Mouse (Mus musculus) midbrain, embryonic 16.5 days (tissue): ENCODE measurements around the gene Gm20431. TPM values are rescaled to one million over a fixed set of nuclear protein-coding genes. Genes with fewer than 3 reads are reported as not detected.

Experiments used
- ATAC-seq: fragments of 200-750 bp; cut with Nextera tagmentation; 2 replicates; pipeline ENCODE4 v1.8.0; 2017; ENCODE audit warnings: moderate TSS enrichment
- H3K27ac ChIP-seq: fragments of 300-500 bp; sonication (generic); 2 replicates; pipeline ENCODE4 v1.5.1; 2014; ENCODE audit warnings: mild to moderate bottlenecking, low read length, mixed read lengths
- H3K27me3 ChIP-seq: fragments of 300-500 bp; sonication (generic); 2 replicates; pipeline ENCODE4 v1.6.1; 2014; ENCODE audit warnings: low read depth, low read length, mixed read lengths; ENCODE audit not compliant: control insufficient read depth, insufficient read depth
- H3K36me3 ChIP-seq: fragments of 300-500 bp; sonication (generic); 2 replicates; pipeline ENCODE4 v1.6.1; 2014; ENCODE audit warnings: mild to moderate bottlenecking, low read length, moderate library complexity, mixed read lengths; ENCODE audit not compliant: control insufficient read depth, insufficient read depth
- H3K4me1 ChIP-seq: fragments of 300-500 bp; sonication (generic); 2 replicates; pipeline ENCODE4 v1.6.1; 2014; ENCODE audit warnings: mild to moderate bottlenecking, low read length, mixed read lengths; ENCODE audit not compliant: control insufficient read depth, insufficient read depth
- H3K4me2 ChIP-seq: fragments of 300-500 bp; sonication (generic); 2 replicates; pipeline ENCODE4 v1.6.1; 2014; ENCODE audit warnings: mild to moderate bottlenecking, low read length, mixed read lengths
- H3K4me3 ChIP-seq: fragments of 300-500 bp; sonication (generic); 2 replicates; pipeline ENCODE4 v1.5.1; 2014; ENCODE audit warnings: low read depth, mild to moderate bottlenecking, low read length, moderate library complexity, mixed read lengths
- H3K9ac ChIP-seq: fragments of 300-500 bp; sonication (generic); 2 replicates; pipeline ENCODE4 v1.6.1; 2014; ENCODE audit warnings: low read depth, low read length, mixed read lengths
- H3K9me3 ChIP-seq: fragments of 300-500 bp; sonication (generic); replicated peaks from 2 replicates; pipeline ENCODE4 v1.6.1; 2014; ENCODE audit warnings: mild to moderate bottlenecking, low read length, mixed read lengths; ENCODE audit not compliant: control insufficient read depth, poor library complexity, severe bottlenecking
- WGBS: fragments of 180-500 bp; shearing (Covaris S2); extraction: QIAGEN DNeasy Blood & Tissue Kit; methylation state at CpG from one replicate; pipeline ENCODE4 v1.1.7; 2014; 5-methylcytosine and 5-hydroxymethylcytosine counted together
- polyA plus RNA-seq: library from polyadenylated mRNA; unstranded; fragments of >200 nt; fragmentation: Nextera tagmentation; extraction: Ambion mirVana; gene quantifications from 2 replicates; pipeline ENCODE4 v1.2.1, GENCODE M21; 2015

Gene Gm20431
- polyA plus RNA-seq, 1 experiment from 2014 or later: 9.2 TPM

GRCm38 (mm10) chr2:167571442-167572220, 89.7 kb downstream of the Gm20431 start:
- H3K27me3 ChIP-seq: no peaks in the 10 kb centered on the region
- no peak overlapping the region for H3K27ac ChIP-seq
- H3K9ac ChIP-seq: no peak overlapping the region
- no peaks in the 10 kb centered on the region for H3K36me3 ChIP-seq
- no peak for ATAC-seq
- no peaks in the 10 kb centered on the region for H3K9me3 ChIP-seq
- H3K4me3 ChIP-seq: no peak overlapping the region
- no peaks in the 10 kb centered on the region for H3K4me1 ChIP-seq
- H3K4me2 ChIP-seq: no peak overlapping the region
- WGBS: 91% methylated on average over 18 of the region's 18 CpGs

GRCm38 (mm10) chr2:167570815-167571214, 90.5 kb downstream of the Gm20431 start:
- H3K36me3 ChIP-seq: no peaks in the 10 kb centered on the region
- no peak for ATAC-seq
- H3K4me3 ChIP-seq: no peak overlapping the region
- no peak overlapping the region for H3K27ac ChIP-seq
- H3K4me1 ChIP-seq: no peaks in the 10 kb centered on the region
- no peaks in the 10 kb centered on the region for H3K9me3 ChIP-seq
- no peak overlapping the region for H3K9ac ChIP-seq
- WGBS: 93% methylated on average over 6 of the region's 6 CpGs
- H3K4me2 ChIP-seq: no peak overlapping the region
- H3K27me3 ChIP-seq: no peaks in the 10 kb centered on the region

GRCm38 (mm10) chr2:167569934-167570651, 91.2 kb downstream of the Gm20431 start:
- no peak overlapping the region for H3K4me2 ChIP-seq
- H3K9ac ChIP-seq: no peak overlapping the region
- H3K4me3 ChIP-seq: no peak overlapping the region
- no peaks in the 10 kb centered on the region for H3K9me3 ChIP-seq
- H3K36me3 ChIP-seq: no peaks in the 10 kb centered on the region
- no peak overlapping the region for H3K27ac ChIP-seq
- no peak for ATAC-seq
- no peaks in the 10 kb centered on the region for H3K27me3 ChIP-seq
- H3K4me1 ChIP-seq: no peaks in the 10 kb centered on the region
- 71% methylated on average over 13 of the region's 13 CpGs for WGBS

- no peak overlapping the region for H3K4me3 ChIP-seq
- H3K36me3 ChIP-seq: no peaks in the 10 kb centered on the region
- no peaks in the 10 kb centered on the region for H3K9me3 ChIP-seq
- 84% methylated on average over 9 of the region's 9 CpGs for WGBS
- no peaks in the 10 kb centered on the region for H3K4me1 ChIP-seq
- no peaks in the 10 kb centered on the region for H3K27me3 ChIP-seq
- H3K9ac ChIP-seq: no peak overlapping the region
- no peak overlapping the region for H3K27ac ChIP-seq
- no peak overlapping the region for H3K4me2 ChIP-seq
- ATAC-seq: no peak
These were observed 93.2 kb downstream of the Gm20431 start for GRCm38 (mm10) chr2:167568112-167568511.

- no peaks in the 10 kb centered on the region for H3K36me3 ChIP-seq
- no peak overlapping the region for H3K27ac ChIP-seq
- no peak for ATAC-seq
- H3K9ac ChIP-seq: no peak overlapping the region
- peak overlapping the region; percentile 27; the same call in 1 of the 2 replicates for H3K4me2 ChIP-seq
- no peaks in the 10 kb centered on the region for H3K27me3 ChIP-seq
- H3K4me1 ChIP-seq: no peaks in the 10 kb centered on the region
- 20% methylated on average over 19 of the region's 19 CpGs for WGBS
- no peaks in the 10 kb centered on the region for H3K9me3 ChIP-seq
- H3K4me3 ChIP-seq: no peak overlapping the region
These were observed 95.6 kb downstream of the Gm20431 start for GRCm38 (mm10) chr2:167565682-167566081.

- no peak overlapping the region for H3K4me2 ChIP-seq
- no peak overlapping the region for H3K27ac ChIP-seq
- 81% methylated on average over 3 of the region's 3 CpGs for WGBS
- no peaks in the 10 kb centered on the region for H3K27me3 ChIP-seq
- no peaks in the 10 kb centered on the region for H3K4me1 ChIP-seq
- no peaks in the 10 kb centered on the region for H3K36me3 ChIP-seq
- no peaks in the 10 kb centered on the region for H3K9me3 ChIP-seq
- H3K4me3 ChIP-seq: no peak overlapping the region
- H3K9ac ChIP-seq: no peak overlapping the region
- ATAC-seq: no peak
These were observed 96.0 kb downstream of the Gm20431 start for GRCm38 (mm10) chr2:167565312-167565656.

- Histone ChIP-seq H3K27me3 (no peaks in the 10 kb centered on the region), H3K27ac (no peak overlapping the region), H3K4me1 (peaks cover under 1% of the 10 kb centered on the region; the same call in 1 of the 2 replicates), H3K4me3 (no peak overlapping the region), H3K36me3 (no peaks in the 10 kb centered on the region), H3K9ac (no peak overlapping the region), H3K9me3 (no peaks in the 10 kb centered on the region), H3K4me2 (no peak overlapping the region)
- 94% methylated on average over 13 of the region's 13 CpGs for WGBS
- no peak for ATAC-seq
These were observed 96.6 kb downstream of the Gm20431 start for GRCm38 (mm10) chr2:167564551-167565311.

GRCm38 (mm10) chr2:167563703-167564102, 97.6 kb downstream of the Gm20431 start:
- no peak overlapping the region for H3K9ac ChIP-seq
- H3K27me3 ChIP-seq: no peaks in the 10 kb centered on the region
- H3K9me3 ChIP-seq: no peaks in the 10 kb centered on the region
- no peaks in the 10 kb centered on the region for H3K36me3 ChIP-seq
- H3K4me2 ChIP-seq: no peak overlapping the region
- 51% methylated on average over 12 of the region's 12 CpGs for WGBS
- peaks cover 6% of the 10 kb centered on the region for H3K4me1 ChIP-seq
- no peak overlapping the region for H3K4me3 ChIP-seq
- H3K27ac ChIP-seq: no peak overlapping the region
- no peak for ATAC-seq

- Histone ChIP-seq H3K36me3 (no peaks in the 10 kb centered on the region), H3K4me3 (no peak overlapping the region), H3K4me2 (no peak overlapping the region), H3K9ac (no peak overlapping the region), H3K27ac (no peak overlapping the region), H3K27me3 (no peaks in the 10 kb centered on the region), H3K4me1 (peaks cover 6% of the 10 kb centered on the region), H3K9me3 (no peaks in the 10 kb centered on the region)
- ATAC-seq: no peak
- 76% methylated on average over 5 of the region's 5 CpGs for WGBS
These were observed 98.3 kb downstream of the Gm20431 start for GRCm38 (mm10) chr2:167563035-167563434.
